Mouse (Mus musculus) midbrain, embryonic 11.5 days (tissue): Measurements from ENCODE around the gene Tcam1. TPM values are rescaled to one million over a fixed set of nuclear protein-coding genes. Genes with fewer than 3 reads are reported as not detected.
"Not testable (repeated sequence)": the region's sequence is repeated elsewhere in the genome, so short reads cannot be mapped to it uniquely, and the experiment has no call there.

Experiments used
- ATAC-seq: fragments of 200-750 bp; cut with Nextera tagmentation; 2 replicates; pipeline ENCODE4 v1.8.0; 2017; ENCODE audit warnings: moderate TSS enrichment, moderate library complexity; ENCODE audit not compliant: low FRiP score
- DNase-seq: peaks from one replicate; pipeline ENCODE4 v3.0.0; 2015; ENCODE audit warnings: low spot score; ENCODE audit errors: missing footprints
- H3K27ac ChIP-seq: fragments of 300-500 bp; sonication (generic); 2 replicates; pipeline ENCODE4 v1.5.1; 2014; ENCODE audit warnings: low read depth, low read length
- H3K27me3 ChIP-seq: fragments of 300-500 bp; sonication (generic); 2 replicates; pipeline ENCODE4 v1.6.1; 2014; ENCODE audit warnings: mild to moderate bottlenecking, low read length, moderate library complexity, mixed read lengths; ENCODE audit not compliant: control insufficient read depth, insufficient read depth
- H3K36me3 ChIP-seq: fragments of 300-500 bp; sonication (generic); 2 replicates; pipeline ENCODE4 v1.6.1; 2014; ENCODE audit warnings: mild to moderate bottlenecking, low read length, moderate library complexity, mixed read lengths; ENCODE audit not compliant: control insufficient read depth, insufficient read depth
- H3K4me1 ChIP-seq: fragments of 300-500 bp; sonication (generic); 2 replicates; pipeline ENCODE4 v1.6.1; 2014; ENCODE audit warnings: low read length; ENCODE audit not compliant: control insufficient read depth, insufficient read depth
- H3K4me2 ChIP-seq: fragments of 300-500 bp; sonication (generic); 2 replicates; pipeline ENCODE4 v1.6.1; 2014; ENCODE audit warnings: mild to moderate bottlenecking, moderate library complexity
- H3K4me3 ChIP-seq: fragments of 300-500 bp; sonication (generic); 2 replicates; pipeline ENCODE4 v1.5.1; 2014; ENCODE audit warnings: low read depth, low read length
- H3K9ac ChIP-seq: fragments of 300-500 bp; sonication (generic); 2 replicates; pipeline ENCODE4 v1.6.1; 2014; ENCODE audit warnings: low read length
- H3K9me3 ChIP-seq: fragments of 300-500 bp; sonication (generic); 2 replicates; pipeline ENCODE4 v1.6.1; 2016; ENCODE audit warnings: low read length; ENCODE audit not compliant: control insufficient read depth
- WGBS: fragments of 180-500 bp; shearing (Covaris S2); extraction: QIAGEN DNeasy Blood & Tissue Kit; methylation state at CpG from one replicate; pipeline ENCODE4 v1.1.7; 2014; 5-methylcytosine and 5-hydroxymethylcytosine counted together
- polyA plus RNA-seq: library from polyadenylated mRNA; unstranded; fragments of >200 nt; fragmentation: Nextera tagmentation; extraction: Ambion mirVana; gene quantifications from 2 replicates; pipeline ENCODE4 v1.2.1, GENCODE M21; 2014

Gene Tcam1
- polyA plus RNA-seq: 0.04 TPM in 2 replicates

DNA sequence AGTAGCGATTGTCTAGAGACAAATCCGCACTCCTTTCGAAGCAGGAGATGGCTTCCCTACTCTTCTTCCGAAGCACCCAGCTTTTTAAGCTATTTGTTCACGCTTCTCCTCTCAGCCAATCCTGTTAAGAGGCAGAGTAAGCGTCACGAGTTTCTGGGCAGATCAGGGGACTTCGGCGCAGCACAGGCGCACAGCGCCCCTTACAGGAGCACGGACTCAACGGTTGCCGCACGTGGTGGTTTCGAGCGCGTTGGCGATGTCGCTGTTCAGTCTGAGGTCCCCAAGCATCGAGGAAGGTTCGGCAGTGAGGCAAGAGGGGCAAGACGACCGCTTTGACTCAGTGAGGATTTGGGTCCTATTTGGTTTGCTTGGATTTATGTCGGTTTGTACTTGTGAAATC is at the start of gene Tcam1:
Gene Tcam1, plus strand, starts transcription at position 219 of the 400 bp plus-strand sequence.
- peaks cover 6% of the 10 kb centered on the region for H3K4me1 ChIP-seq
- H3K4me2 ChIP-seq: peak within 1 kb of the TSS; percentile 19; the same call in 1 of the 2 replicates
- ATAC-seq (no peak), DNase-seq (peak; percentile 99)
- no peaks in the 10 kb centered on the region for H3K9me3 ChIP-seq
- 13% methylated on average over 25 of the region's 25 CpGs for WGBS
- no peak within 1 kb of the TSS for H3K27ac ChIP-seq
- H3K4me3 ChIP-seq: no peak within 1 kb of the TSS
- no peaks in the 10 kb centered on the region for H3K36me3 ChIP-seq
- H3K9ac ChIP-seq: no peak within 1 kb of the TSS
- no peaks in the 10 kb centered on the region for H3K27me3 ChIP-seq

GRCm38 (mm10) chr11:106233978-106234377 is 42.5 kb upstream of the Tcam1 start:
- H3K4me2 ChIP-seq, H3K9ac ChIP-seq, DNase-seq, ATAC-seq, H3K4me1 ChIP-seq, H3K4me3 ChIP-seq, H3K27me3 ChIP-seq, H3K9me3 ChIP-seq, H3K27ac ChIP-seq: not testable (repeated sequence)
- peaks cover 21% of the 10 kb centered on the region for H3K36me3 ChIP-seq
- 88% methylated on average over 8 of the region's 8 CpGs for WGBS

- Histone ChIP-seq H3K4me3 (no peak overlapping the region), H3K27me3 (no peaks in the 10 kb centered on the region), H3K9ac (no peak overlapping the region), H3K36me3 (peaks cover 63% of the 10 kb centered on the region), H3K9me3 (peaks cover 3% of the 10 kb centered on the region; the same call in 1 of the 2 replicates), H3K4me2 (no peak overlapping the region), H3K4me1 (no peaks in the 10 kb centered on the region), H3K27ac (no peak overlapping the region)
- 91% methylated on average over 1 of the region's 1 CpGs for WGBS
- ATAC-seq (no peak), DNase-seq (no peak)
These were observed 29.6 kb upstream of the Tcam1 start for GRCm38 (mm10) chr11:106246834-106247233.

GRCm38 (mm10) chr11:106249326-106249725 is 27.1 kb upstream of the Tcam1 start:
- 92% methylated on average over 7 of the region's 7 CpGs for WGBS
- Histone ChIP-seq H3K27ac (no peak overlapping the region), H3K36me3 (peaks cover 51% of the 10 kb centered on the region), H3K4me3 (no peak overlapping the region), H3K9ac (no peak overlapping the region), H3K9me3 (peaks cover 3% of the 10 kb centered on the region; the same call in 1 of the 2 replicates), H3K4me1 (no peaks in the 10 kb centered on the region), H3K27me3 (no peaks in the 10 kb centered on the region), H3K4me2 (no peak overlapping the region)
- DNase-seq (no peak), ATAC-seq (no peak)

GRCm38 (mm10) chr11:106254767-106255166 is 21.7 kb upstream of the Tcam1 start:
- peak overlapping the region; percentile 86 for H3K9ac ChIP-seq

GRCm38 (mm10) chr11:106255174-106255573 is 21.3 kb upstream of the Tcam1 start:
- Histone ChIP-seq H3K27ac (no peak overlapping the region), H3K9me3 (no peaks in the 10 kb centered on the region), H3K4me3 (peak overlapping the region; percentile 88), H3K4me2 (peak overlapping the region; percentile 64), H3K27me3 (no peaks in the 10 kb centered on the region), H3K9ac (peak overlapping the region; percentile 86), H3K4me1 (peaks cover 15% of the 10 kb centered on the region), H3K36me3 (peaks cover 15% of the 10 kb centered on the region)
- no peak for DNase-seq
- WGBS: 4% methylated on average over 22 of the region's 22 CpGs
- no peak for ATAC-seq

More at GRCm38 (mm10) chr11:106254767-106255166, 21.7 kb upstream of the Tcam1 start:
- WGBS: 22% methylated on average over 2 of the region's 2 CpGs
- H3K4me3 ChIP-seq: peak overlapping the region; percentile 88
- no peak overlapping the region for H3K27ac ChIP-seq
- no peaks in the 10 kb centered on the region for H3K9me3 ChIP-seq
- H3K4me2 ChIP-seq: peak overlapping the region; percentile 64
- ATAC-seq (no peak), DNase-seq (no peak)
- H3K4me1 ChIP-seq: peaks cover 15% of the 10 kb centered on the region
- H3K27me3 ChIP-seq: no peaks in the 10 kb centered on the region
- H3K36me3 ChIP-seq: peaks cover 19% of the 10 kb centered on the region

DNA sequence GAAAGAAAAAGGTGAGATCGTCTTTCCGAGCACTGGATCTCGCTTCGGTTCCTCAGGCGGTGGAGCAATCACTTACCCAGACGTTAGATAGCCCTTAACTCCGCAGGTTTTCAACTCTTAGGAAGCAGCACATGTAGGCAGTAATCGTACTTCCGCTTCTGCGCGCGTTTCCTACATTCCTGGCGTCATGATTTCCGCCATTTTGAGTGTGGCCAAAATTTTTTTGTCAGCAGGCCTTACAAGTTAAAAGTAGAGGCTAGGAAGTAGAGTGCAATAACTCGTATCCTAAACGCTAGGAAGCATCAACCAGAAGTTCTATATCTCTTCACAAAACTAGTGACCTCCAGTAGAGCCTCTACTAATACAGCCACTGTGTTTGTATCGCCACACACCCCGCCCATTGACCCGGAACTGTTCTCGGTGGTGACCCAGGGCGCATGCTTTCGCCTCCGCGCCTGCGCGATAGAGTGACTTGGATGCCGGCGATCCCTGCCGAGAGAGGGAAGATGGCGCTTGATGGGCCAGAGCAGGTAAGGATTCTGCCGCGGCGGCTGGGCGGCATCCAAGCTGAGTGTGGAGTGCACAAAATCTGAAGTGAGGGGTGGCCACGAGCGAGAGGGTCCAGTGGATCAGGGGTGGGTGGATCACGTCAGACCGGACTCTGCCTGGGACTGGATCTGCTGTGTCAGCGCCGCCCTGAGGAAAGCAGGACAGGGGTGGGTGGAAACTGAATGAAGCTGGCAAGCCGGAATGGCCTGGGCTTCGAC is 20.6 kb upstream of the Tcam1 start, which contains the start of the genes Ftsj3 and Psmc5:
Gene Ftsj3, minus strand, starts transcription at position 395 of the 767 bp plus-strand sequence.
Gene Psmc5, plus strand, starts transcription at position 470 of the 767 bp plus-strand sequence.
- Histone ChIP-seq H3K4me1 (peaks cover 15% of the 10 kb centered on the region), H3K4me3 (peak within 1 kb of the TSS; percentile 88), H3K27me3 (no peaks in the 10 kb centered on the region), H3K27ac (peak within 1 kb of the TSS; percentile 60), H3K36me3 (peaks cover 9% of the 10 kb centered on the region), H3K9ac (peak within 1 kb of the TSS; percentile 86), H3K4me2 (peak within 1 kb of the TSS; percentile 64), H3K9me3 (no peaks in the 10 kb centered on the region)
- ATAC-seq (peak; percentile 96), DNase-seq (peak; percentile 99)
- under 1% methylated on average over 42 of the region's 42 CpGs for WGBS

- no peaks in the 10 kb centered on the region for H3K9me3 ChIP-seq
- H3K27ac ChIP-seq: peak overlapping the region; percentile 60; the same call in 1 of the 2 replicates
- ATAC-seq (no peak), DNase-seq (no peak)
- H3K36me3 ChIP-seq: peaks cover 15% of the 10 kb centered on the region
- H3K4me3 ChIP-seq: peak overlapping the region; percentile 88
- H3K4me2 ChIP-seq: peak overlapping the region; percentile 64
- H3K9ac ChIP-seq: peak overlapping the region; percentile 86
- H3K4me1 ChIP-seq: peaks cover 15% of the 10 kb centered on the region
- 77% methylated on average over 5 of the region's 5 CpGs for WGBS
- H3K27me3 ChIP-seq: no peaks in the 10 kb centered on the region
These were observed 19.7 kb upstream of the Tcam1 start for GRCm38 (mm10) chr11:106256775-106257174.

DNA sequence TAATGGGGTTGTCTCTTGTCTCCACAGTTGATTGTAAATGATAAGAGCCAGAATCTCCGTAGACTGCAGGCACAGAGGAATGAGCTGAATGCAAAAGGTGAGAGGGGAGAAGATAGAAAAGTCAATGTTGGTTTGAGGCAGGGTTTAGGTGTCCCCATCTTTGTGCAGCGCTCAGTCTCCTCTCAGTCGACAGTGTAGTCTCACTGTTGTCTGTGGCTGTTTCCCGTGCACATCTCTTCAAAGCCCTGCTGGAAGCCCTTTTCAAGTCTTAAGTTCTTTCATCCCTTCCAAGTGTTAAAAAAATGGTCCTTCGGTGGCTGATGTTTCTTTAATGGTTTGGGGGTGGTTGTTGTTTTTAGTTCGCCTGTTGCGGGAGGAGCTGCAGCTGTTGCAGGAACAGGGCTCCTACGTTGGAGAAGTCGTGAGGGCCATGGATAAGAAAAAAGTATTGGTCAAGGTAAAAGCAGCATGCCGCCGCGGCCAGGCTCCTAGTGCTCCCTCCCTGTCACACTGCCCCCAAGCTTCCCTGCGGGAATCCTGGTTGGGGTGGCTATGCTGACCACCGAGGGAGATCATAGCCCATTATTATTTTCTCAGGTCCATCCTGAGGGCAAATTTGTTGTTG is 15.5 kb upstream of the Tcam1 start:
- H3K9ac ChIP-seq: no peak overlapping the region
- H3K27me3 ChIP-seq: no peaks in the 10 kb centered on the region
- H3K36me3 ChIP-seq: peaks cover 52% of the 10 kb centered on the region
- H3K4me1 ChIP-seq: peaks cover 10% of the 10 kb centered on the region
- H3K9me3 ChIP-seq: no peaks in the 10 kb centered on the region
- no peak overlapping the region for H3K4me3 ChIP-seq
- WGBS: 89% methylated on average over 14 of the region's 14 CpGs
- H3K27ac ChIP-seq: no peak overlapping the region
- ATAC-seq (no peak), DNase-seq (no peak)
- no peak overlapping the region for H3K4me2 ChIP-seq
